Mouse (Mus musculus) cortical plate, adult 2 months (tissue): ENCODE measurements around the gene Zbed4.

Experiments used
- CTCF ChIP-seq: fragments of 200-500 bp; IDR thresholded peaks from 2 replicates; pipeline ENCODE4 v1.5.1; 2011; ENCODE audit warnings: mild to moderate bottlenecking, control low read depth, low read length; ENCODE audit not compliant: insufficient read depth; ENCODE audit errors: extremely low read depth
- POLR2A ChIP-seq: fragments of 200-500 bp; IDR thresholded peaks from 2 replicates; pipeline ENCODE4 v1.6.1; 2011; ENCODE audit warnings: mild to moderate bottlenecking, low read length, control low read depth; ENCODE audit not compliant: insufficient read depth; ENCODE audit errors: extremely low read depth

DNA sequence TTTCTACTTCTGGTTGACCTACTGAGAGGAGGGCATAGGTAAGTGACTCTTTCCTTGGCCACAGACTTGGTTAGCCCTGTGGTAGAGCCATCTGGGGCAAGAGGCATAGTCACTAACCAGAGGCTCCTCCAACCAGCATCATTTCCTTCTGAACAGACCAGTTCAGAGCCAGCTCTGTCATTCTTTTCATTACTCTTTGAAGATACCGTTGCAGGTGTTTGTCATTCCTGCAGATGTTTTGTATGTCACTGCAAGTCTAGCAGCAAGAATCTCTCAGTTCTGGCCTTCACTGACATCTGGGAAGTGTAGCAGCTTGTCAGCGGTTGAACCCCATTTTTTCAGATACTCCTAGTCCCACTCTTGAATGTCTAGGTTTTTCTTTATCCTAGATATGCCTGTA, 3.4 kb downstream of the Zbed4 start:
- TF ChIP-seq CTCF, result no peak
- no peak for TF ChIP-seq POLR2A
